Mouse (Mus musculus) liver, embryonic 13.5 days (tissue): ENCODE data around the gene Hacl1. TPM values are rescaled to one million over a fixed set of nuclear protein-coding genes. Genes with fewer than 3 reads are reported as not detected.
"Not testable (repeated sequence)": the region's sequence is repeated elsewhere in the genome, so short reads cannot be mapped to it uniquely, and the experiment has no call there.

Source experiments
- ATAC-seq: fragments of 200-750 bp; cut with Nextera tagmentation; 2 replicates; pipeline ENCODE4 v1.8.0; 2017; ENCODE audit warnings: low read depth, mild to moderate bottlenecking, moderate number of reproducible peaks, moderate library complexity
- DNase-seq: peaks from one replicate; pipeline ENCODE4 v3.0.0; 2022
- H3K27ac ChIP-seq: fragments of 300-500 bp; sonication (generic); 2 replicates; pipeline ENCODE4 v1.5.1; 2015; ENCODE audit warnings: moderate library complexity, mild to moderate bottlenecking, inconsistent platforms
- H3K27me3 ChIP-seq: fragments of 300-500 bp; sonication (generic); 2 replicates; pipeline ENCODE4 v1.6.1; 2015; ENCODE audit warnings: mild to moderate bottlenecking, inconsistent platforms
- H3K36me3 ChIP-seq: fragments of 300-500 bp; sonication (generic); 2 replicates; pipeline ENCODE4 v1.6.1; 2015; ENCODE audit warnings: mild to moderate bottlenecking, inconsistent platforms
- H3K4me1 ChIP-seq: fragments of 300-500 bp; sonication (generic); replicated peaks from 2 replicates; pipeline ENCODE4 v1.6.1; 2015; ENCODE audit warnings: inconsistent platforms
- H3K4me2 ChIP-seq: fragments of 300-500 bp; sonication (generic); 2 replicates; pipeline ENCODE4 v1.6.1; 2015; ENCODE audit warnings: inconsistent platforms, mild to moderate bottlenecking, moderate library complexity
- H3K4me3 ChIP-seq: fragments of 300-500 bp; sonication (generic); replicated peaks from 2 replicates; pipeline ENCODE4 v1.5.1; 2015; ENCODE audit warnings: mild to moderate bottlenecking, inconsistent platforms
- H3K9ac ChIP-seq: fragments of 300-500 bp; sonication (generic); 2 replicates; pipeline ENCODE4 v1.6.1; 2015; ENCODE audit warnings: mild to moderate bottlenecking, inconsistent platforms
- H3K9me3 ChIP-seq: fragments of 300-500 bp; sonication (generic); replicated peaks from 2 replicates; pipeline ENCODE4 v1.6.1; 2016; ENCODE audit warnings: inconsistent platforms
- WGBS: fragments of 180-500 bp; shearing (Covaris S2); methylation state at CpG from one replicate; pipeline ENCODE4 v1.1.7; 2015; ENCODE audit not compliant: insufficient replicate concordance; 5-methylcytosine and 5-hydroxymethylcytosine counted together
- polyA plus RNA-seq: library from polyadenylated mRNA; unstranded; fragments of >200 nt; fragmentation: Nextera tagmentation; extraction: Ambion mirVana; gene quantifications from 2 replicates; pipeline ENCODE4 v1.2.1, GENCODE M21; 2015

The Hacl1 gene
- polyA plus RNA-seq, 1 experiment from 2014 or later, result 8.1 TPM

- no peak for ATAC-seq
- no peak overlapping the region for H3K4me2 ChIP-seq
- no peaks in the 10 kb centered on the region for H3K9me3 ChIP-seq
- WGBS, result 72% methylated on average over 9 of the region's 9 CpGs
- 0 out of 2 replicates have a peak, but pooled peaks cover 4% of the 10 kb centered on the region for H3K4me1 ChIP-seq
- no peak overlapping the region for H3K4me3 ChIP-seq
- no peak overlapping the region for H3K27ac ChIP-seq
- H3K27me3 ChIP-seq, result no peaks in the 10 kb centered on the region
- no peak for DNase-seq
- H3K36me3 ChIP-seq, result no peaks in the 10 kb centered on the region
- no peak overlapping the region for H3K9ac ChIP-seq
Observed at GRCm38 (mm10) chr14:31620591-31621223, 20.4 kb downstream of the Hacl1 start.

GRCm38 (mm10) chr14:31617997-31618396, 23.1 kb downstream of the Hacl1 start:
- ATAC-seq, result no peak
- no peak for DNase-seq

DNA sequence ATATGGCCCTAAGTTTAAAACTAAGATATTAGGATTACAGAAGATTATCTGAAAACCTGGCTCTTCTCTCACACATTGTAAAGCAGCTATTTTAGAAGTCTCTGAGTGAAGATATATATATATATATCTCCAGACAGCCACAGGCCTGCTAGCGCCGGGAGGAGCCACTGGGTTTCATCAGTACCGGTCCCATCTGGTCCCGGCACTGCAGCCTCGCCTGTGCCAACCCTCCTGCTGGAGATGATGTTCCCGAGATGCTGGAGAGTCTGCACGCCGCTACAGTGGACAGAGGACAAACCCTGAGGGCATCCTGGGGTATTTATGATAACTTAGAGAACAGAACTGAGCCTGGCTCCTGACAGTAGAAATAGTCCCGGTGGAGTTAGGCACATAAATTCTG, 23.9 kb downstream of the Hacl1 start:
- 79% methylated on average over 9 of the region's 9 CpGs for WGBS
- Histone ChIP-seq H3K36me3 (0 out of 2 replicates have a peak, but pooled peaks cover 2% of the 10 kb centered on the region), H3K4me2 (no peak overlapping the region), H3K9ac (no peak overlapping the region), H3K9me3 (no peaks in the 10 kb centered on the region), H3K27ac (no peak overlapping the region), H3K4me1 (0 out of 2 replicates have a peak, but pooled peaks cover 4% of the 10 kb centered on the region), H3K4me3 (no peak overlapping the region), H3K27me3 (no peaks in the 10 kb centered on the region)
- no peak for ATAC-seq
- DNase-seq, result no peak

More at GRCm38 (mm10) chr14:31617997-31618396, 23.1 kb downstream of the Hacl1 start:
- 0 out of 2 replicates have a peak, but pooled peaks cover 2% of the 10 kb centered on the region for H3K36me3 ChIP-seq
- no peak overlapping the region for H3K4me3 ChIP-seq
- WGBS, result 53% methylated on average over 3 of the region's 3 CpGs
- H3K27ac ChIP-seq, result no peak overlapping the region
- H3K9ac ChIP-seq, result no peak overlapping the region
- H3K4me1 ChIP-seq, result 0 out of 2 replicates have a peak, but pooled peaks cover 4% of the 10 kb centered on the region
- H3K9me3 ChIP-seq, result no peaks in the 10 kb centered on the region
- no peak overlapping the region for H3K4me2 ChIP-seq
- H3K27me3 ChIP-seq, result no peaks in the 10 kb centered on the region

DNA sequence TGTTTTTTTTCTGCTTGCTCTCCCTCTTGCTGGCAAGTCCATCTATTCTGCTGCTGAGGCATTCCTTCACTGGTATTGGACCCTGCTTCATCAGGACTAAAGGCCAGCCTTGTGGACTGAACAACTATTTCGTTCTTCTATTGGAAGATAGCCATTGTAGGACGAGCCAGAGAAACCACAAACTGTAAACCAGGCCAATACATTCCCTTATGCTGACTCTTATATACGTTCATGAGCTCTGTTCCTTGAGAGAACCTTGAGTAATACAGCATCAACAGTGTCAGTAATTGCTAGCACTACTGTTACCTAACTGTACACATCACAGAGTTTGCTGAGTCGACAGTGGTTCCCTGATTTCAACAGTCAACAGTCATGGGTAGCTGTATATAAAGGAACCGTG, 27.4 kb downstream of the Hacl1 start:
- WGBS, result 67% methylated on average over 5 of the region's 5 CpGs
- no peak overlapping the region for H3K4me3 ChIP-seq
- ATAC-seq, result no peak
- no peak for DNase-seq
- H3K9me3 ChIP-seq, result no peaks in the 10 kb centered on the region
- no peak overlapping the region for H3K27ac ChIP-seq
- no peak overlapping the region for H3K9ac ChIP-seq
- H3K36me3 ChIP-seq, result 0 out of 2 replicates have a peak, but pooled peaks cover 2% of the 10 kb centered on the region
- no peaks in the 10 kb centered on the region for H3K27me3 ChIP-seq
- no peak overlapping the region for H3K4me2 ChIP-seq
- H3K4me1 ChIP-seq, result no peaks in the 10 kb centered on the region

DNA sequence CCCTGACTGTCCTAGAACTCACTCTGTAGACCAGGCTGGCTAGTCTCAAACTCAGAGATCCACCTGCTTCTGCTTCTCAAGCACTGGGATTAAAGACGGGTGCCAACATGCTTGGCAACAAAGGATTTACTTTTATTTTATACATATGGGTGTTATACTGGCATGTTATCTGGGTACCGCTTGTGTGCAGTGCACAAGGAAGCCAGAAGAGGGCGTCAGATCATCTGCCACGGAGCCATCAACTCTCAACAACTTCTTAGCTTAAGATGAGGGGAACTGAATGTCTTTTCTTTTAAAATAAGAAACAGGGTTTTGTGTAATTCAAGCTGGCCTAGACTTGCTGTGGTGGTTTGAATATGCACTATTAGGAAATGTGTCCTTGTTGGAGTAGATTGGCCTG, 29.1 kb downstream of the Hacl1 start:
- WGBS, result 54% methylated on average over 4 of the region's 4 CpGs
- Histone ChIP-seq H3K9me3 (no peaks in the 10 kb centered on the region), H3K4me1 (no peaks in the 10 kb centered on the region), H3K36me3 (0 out of 2 replicates have a peak, but pooled peaks cover 2% of the 10 kb centered on the region), H3K4me2 (no peak overlapping the region), H3K27ac (no peak overlapping the region), H3K9ac (no peak overlapping the region), H3K27me3 (no peaks in the 10 kb centered on the region), H3K4me3 (no peak overlapping the region)
- DNase-seq, result no peak
- no peak for ATAC-seq

GRCm38 (mm10) chr14:31605514-31605913, 35.6 kb downstream of the Hacl1 start:
- Histone ChIP-seq H3K9ac (no peak overlapping the region), H3K27ac (no peak overlapping the region), H3K4me2 (no peak overlapping the region), H3K4me1 (peaks cover 30% of the 10 kb centered on the region), H3K36me3 (no peaks in the 10 kb centered on the region), H3K4me3 (no peak overlapping the region), H3K9me3 (no peaks in the 10 kb centered on the region), H3K27me3 (no peaks in the 10 kb centered on the region)
- ATAC-seq, result no peak
- WGBS, result 40% methylated on average over 6 of the region's 6 CpGs
- no peak for DNase-seq

- Histone ChIP-seq H3K9me3 (no peaks in the 10 kb centered on the region), H3K9ac (no peak overlapping the region), H3K36me3 (no peaks in the 10 kb centered on the region), H3K4me3 (no peak overlapping the region), H3K4me2 (no peak overlapping the region), H3K27me3 (no peaks in the 10 kb centered on the region), H3K4me1 (peaks cover 30% of the 10 kb centered on the region), H3K27ac (no peak overlapping the region)
- no peak for ATAC-seq
- WGBS, result 64% methylated on average over 5 of the region's 5 CpGs
- DNase-seq, result no peak
Observed at GRCm38 (mm10) chr14:31604916-31605315, 36.2 kb downstream of the Hacl1 start.

DNA sequence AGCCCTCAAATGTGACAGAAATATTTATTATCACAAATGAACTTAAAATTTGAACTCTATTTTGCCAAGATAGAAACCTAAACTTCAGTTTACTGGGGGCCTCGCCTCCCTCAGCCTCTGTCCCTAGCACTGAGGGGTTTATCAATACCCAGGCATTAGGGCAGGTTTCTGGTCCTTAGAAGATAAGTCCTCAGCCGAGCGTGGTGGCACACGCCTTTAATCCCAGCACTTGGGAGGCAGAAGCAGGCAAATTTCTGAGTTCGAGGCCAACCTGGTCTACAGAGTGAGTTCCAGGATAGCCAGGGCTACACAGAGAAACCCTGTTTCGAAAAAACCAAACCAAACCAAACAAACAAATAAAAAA, 38.5 kb downstream of the Hacl1 start:
- not testable (repeated sequence) for H3K9ac ChIP-seq, H3K4me3 ChIP-seq, H3K36me3 ChIP-seq, H3K27me3 ChIP-seq, H3K4me2 ChIP-seq, H3K9me3 ChIP-seq
- H3K27ac ChIP-seq, result peak overlapping the region; percentile 6; the same call in 1 of the 2 replicates
- H3K4me1 ChIP-seq, result peaks cover 30% of the 10 kb centered on the region
- peak; percentile 97 for ATAC-seq
- 30% methylated on average over 6 of the region's 6 CpGs for WGBS
- DNase-seq, result peak; percentile 70

DNA sequence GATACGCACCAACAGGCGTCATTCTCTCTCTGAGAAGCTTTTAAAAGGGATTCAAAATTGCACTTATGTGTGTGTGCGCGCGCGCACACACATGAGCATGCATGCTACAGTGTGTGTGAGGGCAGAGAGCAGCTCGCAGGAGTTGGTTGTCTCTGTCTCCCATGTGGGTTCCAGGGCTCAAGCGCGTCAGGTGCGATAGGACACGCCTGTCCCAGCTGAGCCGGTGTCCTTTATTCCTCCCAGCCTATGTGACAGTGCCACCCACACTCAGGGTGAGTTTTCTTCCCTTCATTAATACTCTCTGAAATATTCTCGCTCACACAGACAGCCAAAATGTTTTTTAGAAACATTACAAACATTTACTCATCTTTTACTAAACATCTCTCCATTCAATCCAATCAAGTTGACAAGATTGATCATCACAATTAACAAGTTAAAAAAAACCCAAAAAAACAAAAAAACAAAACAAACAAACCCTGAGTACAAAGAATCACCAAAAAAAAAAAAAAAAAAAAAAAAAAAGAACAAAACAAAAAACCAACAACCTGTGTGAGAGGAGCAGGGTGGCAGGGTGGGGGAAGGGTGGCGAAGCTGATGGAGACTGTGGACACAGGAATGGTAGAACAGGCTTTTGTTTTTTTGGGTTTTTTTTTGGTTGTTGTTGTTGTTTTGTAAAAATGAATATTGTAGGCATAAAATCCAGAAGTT, 39.0 kb downstream of the Hacl1 start:
- Histone ChIP-seq H3K27me3 (no peaks in the 10 kb centered on the region), H3K9ac (no peak overlapping the region), H3K4me3 (no peak overlapping the region), H3K36me3 (no peaks in the 10 kb centered on the region), H3K27ac (peak overlapping the region; percentile 64), H3K9me3 (no peaks in the 10 kb centered on the region), H3K4me1 (peaks cover 30% of the 10 kb centered on the region), H3K4me2 (no peak overlapping the region)
- 81% methylated on average over 14 of the region's 14 CpGs for WGBS
- ATAC-seq (peak; percentile 71), DNase-seq (no peak)

DNA sequence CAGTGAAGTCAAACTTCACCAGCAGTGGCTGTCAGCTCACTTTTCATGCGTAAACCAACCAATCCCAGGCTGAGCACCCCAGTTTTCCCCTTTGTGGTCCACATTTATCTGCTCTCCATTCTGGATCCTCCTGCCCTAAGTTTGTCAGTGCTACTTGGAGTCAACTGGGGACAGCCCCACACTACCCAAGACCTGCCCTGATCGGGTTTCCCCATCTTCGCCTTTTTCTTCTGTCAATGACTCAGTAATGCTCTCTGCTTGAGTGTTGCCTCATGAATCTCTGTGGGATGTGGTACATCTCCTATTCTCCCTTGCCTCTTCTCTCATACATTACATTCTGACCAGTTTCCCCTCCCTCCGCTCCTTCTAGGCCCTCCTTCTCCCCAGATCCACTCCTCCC, 43.6 kb downstream of the Hacl1 start:
- H3K9me3 ChIP-seq, result no peaks in the 10 kb centered on the region
- 72% methylated on average over 4 of the region's 4 CpGs for WGBS
- no peak overlapping the region for H3K4me3 ChIP-seq
- DNase-seq (no peak), ATAC-seq (no peak)
- peaks cover 11% of the 10 kb centered on the region for H3K4me1 ChIP-seq
- H3K9ac ChIP-seq, result no peak overlapping the region
- H3K27me3 ChIP-seq, result no peaks in the 10 kb centered on the region
- no peaks in the 10 kb centered on the region for H3K36me3 ChIP-seq
- H3K27ac ChIP-seq, result no peak overlapping the region
- no peak overlapping the region for H3K4me2 ChIP-seq

- H3K27me3 ChIP-seq, result no peaks in the 10 kb centered on the region
- H3K9me3 ChIP-seq, result no peaks in the 10 kb centered on the region
- no peaks in the 10 kb centered on the region for H3K36me3 ChIP-seq
- no peak overlapping the region for H3K9ac ChIP-seq
- H3K4me3 ChIP-seq, result no peak overlapping the region
- DNase-seq (no peak), ATAC-seq (no peak)
- H3K4me2 ChIP-seq, result no peak overlapping the region
- peaks cover 2% of the 10 kb centered on the region for H3K4me1 ChIP-seq
- WGBS, result 44% methylated on average over 7 of the region's 7 CpGs
- H3K27ac ChIP-seq, result no peak overlapping the region
Observed at GRCm38 (mm10) chr14:31596408-31596807, 44.7 kb downstream of the Hacl1 start.

GRCm38 (mm10) chr14:31594693-31595092, 46.4 kb downstream of the Hacl1 start:
- H3K4me3 ChIP-seq, result no peak overlapping the region
- H3K9me3 ChIP-seq, result no peaks in the 10 kb centered on the region
- ATAC-seq (0 out of 2 replicates have a peak, but pooled peaks have one; percentile 29), DNase-seq (no peak)
- no peaks in the 10 kb centered on the region for H3K27me3 ChIP-seq
- no peaks in the 10 kb centered on the region for H3K36me3 ChIP-seq
- H3K4me1 ChIP-seq, result no peaks in the 10 kb centered on the region
- WGBS, result 68% methylated on average over 3 of the region's 3 CpGs
- H3K27ac ChIP-seq, result no peak overlapping the region
- no peak overlapping the region for H3K4me2 ChIP-seq
- no peak overlapping the region for H3K9ac ChIP-seq
